Mouse (Mus musculus): ENCODE measurements around the gene Kcnn1.

Kcnn1 gene

DNA sequence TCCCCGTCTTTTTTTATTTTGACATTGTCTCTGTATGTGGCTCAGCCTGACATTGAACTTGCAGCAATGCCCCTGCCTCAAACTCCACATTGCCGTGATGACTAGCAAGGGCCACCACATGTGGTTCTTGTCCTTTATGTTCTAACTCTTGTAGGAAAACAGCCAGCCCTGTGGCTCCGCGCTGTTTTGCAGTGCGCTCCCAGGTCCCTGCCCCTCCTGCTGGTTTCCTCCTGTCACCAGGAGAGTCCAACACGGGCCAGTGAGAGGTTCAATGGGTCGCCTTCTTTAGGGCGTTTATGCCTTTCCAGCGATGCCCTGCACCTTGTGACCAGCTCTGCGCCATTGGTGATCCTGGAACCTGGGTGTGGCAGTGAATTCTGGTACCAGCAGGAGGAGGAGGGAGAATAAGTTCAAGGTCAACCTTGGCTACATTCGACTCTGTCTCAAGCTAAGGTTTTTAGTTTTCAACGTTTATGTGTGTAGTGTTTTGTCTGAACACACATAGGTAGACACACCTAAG is 3.0 kb upstream of the Kcnn1 start:
- DNase-seq (ENCODE audit: low read depth): no peak

DNA sequence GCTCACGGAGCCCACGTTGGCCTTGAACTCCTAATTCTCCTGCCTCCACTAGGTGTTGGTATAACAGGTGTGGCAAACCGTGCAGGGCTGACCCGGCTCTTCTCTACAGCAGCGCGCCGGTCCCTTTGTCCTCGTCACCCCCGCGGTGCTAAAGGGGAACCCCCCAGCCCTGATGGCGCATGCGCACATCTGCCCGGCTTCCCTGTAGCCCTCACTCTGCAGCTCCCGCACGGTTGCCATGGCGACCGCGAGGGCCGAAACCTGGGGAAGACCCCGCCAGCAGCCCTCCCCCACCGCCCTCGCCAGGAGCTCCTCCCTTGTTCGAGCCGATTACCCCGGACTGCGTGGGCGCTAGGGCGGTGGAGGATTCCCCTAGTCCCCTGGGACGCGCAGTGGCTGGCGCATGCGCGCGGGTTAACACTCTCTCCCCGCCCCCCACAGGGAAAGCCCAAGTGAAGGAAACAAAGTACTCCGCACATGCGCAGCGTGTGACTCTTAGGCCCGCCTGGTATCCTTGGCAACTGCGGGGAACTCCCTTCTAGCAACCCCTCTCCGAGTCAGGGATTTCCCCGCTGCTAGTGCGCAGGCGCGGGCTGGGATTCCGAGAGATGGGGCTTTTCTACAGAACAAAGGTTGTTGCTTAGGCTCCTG is 2.4 kb upstream of the Kcnn1 start:
- DNase-seq (ENCODE audit: low read depth): peak; percentile 99

DNA sequence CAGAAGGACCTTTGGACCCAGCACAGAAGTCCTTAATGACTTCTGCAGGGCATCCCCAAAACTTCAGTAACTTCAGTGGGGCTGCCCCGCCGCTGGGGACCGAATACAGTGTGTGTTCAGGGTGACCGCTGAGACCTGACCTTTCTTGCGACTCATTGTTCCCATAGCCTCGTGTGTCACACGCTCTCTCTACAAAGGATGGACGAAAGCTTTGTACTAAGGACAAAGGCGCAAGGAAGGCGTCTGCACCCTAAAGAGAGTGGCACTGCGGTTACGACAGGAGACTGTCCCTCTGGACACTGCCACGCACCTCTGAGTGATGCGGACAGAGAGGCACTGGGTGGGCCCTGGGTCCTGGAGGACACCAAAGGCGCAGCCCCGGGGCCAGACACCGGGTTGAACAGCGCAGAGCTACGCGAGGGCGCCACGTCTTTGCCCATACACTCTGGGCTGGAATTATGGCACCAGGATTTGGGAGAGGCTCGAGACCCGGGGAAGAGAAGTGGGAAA is 1.7 kb upstream of the Kcnn1 start:
- no peak for DNase-seq (ENCODE audit: low read depth)

DNA sequence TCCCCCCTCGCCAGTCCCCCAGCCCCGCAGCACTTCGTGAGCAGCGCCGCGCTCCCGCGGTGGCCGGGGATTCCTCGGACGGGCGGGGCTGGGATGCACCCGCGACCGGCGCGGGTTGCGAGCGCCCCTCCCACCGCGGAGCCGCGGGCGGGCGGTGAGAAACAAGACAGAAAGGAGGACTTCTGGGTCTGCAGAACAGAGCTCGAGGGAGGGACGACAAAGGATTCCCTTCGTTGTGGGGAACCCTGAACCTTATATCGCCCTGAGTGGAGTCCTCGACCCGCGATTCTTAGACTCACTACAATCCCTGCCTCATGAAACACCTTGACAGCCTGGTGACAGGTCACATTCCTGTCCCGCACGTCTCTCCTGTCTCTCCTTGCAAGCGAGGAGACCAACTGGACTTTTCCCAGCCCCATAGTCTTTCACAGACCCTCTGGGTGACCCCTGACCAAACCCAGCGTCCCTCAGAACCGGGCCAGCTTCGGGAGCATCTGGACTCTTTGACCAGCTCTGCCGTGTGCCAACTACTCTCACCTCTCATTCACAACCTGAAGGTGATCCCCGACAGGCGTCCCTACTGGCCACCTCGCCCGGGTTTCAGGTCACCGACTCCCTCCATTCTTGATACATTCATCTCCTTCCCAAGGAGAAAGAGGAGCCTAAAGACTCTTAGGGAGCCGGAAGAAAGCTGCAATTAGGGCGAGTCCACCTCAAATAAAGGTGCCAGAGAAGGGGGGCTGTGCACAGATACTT is 1.1 kb upstream of the Kcnn1 start:
- DNase-seq (ENCODE audit: low read depth): no peak

DNA sequence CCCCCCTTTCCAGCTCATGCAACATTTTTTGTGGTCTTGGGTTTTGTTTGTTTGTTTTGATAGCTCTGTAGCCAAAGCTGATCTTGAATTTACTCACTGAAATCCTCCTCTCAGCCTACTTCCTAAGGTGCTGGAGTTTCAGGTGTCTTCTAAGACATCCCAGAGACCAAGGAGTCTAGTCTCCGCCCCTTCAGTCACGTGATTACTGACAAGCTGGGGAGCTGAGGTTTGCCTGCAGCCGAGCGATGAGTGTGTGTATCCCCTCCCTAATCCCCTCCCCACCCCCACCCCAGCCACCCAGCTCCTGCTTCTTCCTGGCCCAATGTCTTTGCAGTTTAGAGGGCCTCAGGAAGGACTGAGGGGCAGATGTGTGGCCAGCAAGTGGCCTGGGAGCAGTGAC is 5.5 kb downstream of the Kcnn1 start:
- no peak for DNase-seq (ENCODE audit: low read depth)

DNA sequence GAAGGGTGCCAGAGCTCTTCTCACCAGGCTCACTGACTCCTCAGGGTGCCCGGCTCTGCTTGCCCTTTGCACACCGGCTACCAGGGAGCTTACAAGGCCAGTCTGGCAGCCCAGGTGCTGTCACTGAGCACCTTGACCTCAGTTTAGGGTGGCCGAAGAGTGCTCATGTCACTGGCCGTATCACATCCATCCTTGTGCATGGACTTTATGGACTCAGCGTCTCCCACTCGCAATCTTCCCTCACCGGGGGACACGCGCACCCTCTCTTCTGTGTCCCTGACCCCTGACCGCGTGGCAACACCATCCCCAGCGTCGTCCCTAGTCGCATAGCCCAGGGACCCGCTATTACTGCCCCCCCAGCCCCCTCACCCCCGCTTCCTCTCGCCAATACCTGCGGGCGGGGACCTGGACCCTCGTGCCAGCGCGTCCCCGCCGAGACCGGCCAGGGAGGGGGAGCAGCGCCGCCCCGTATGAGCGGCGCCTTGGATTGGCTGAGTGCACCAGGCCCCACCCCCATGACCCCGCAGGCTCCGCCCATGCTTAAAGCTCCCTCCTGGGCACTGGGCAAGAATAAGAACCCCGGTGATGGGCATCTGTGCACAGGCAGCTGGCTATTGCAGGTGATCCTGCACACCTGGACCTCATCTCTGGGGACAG is 6.4 kb downstream of the Kcnn1 start:
- DNase-seq (ENCODE audit: low read depth): no peak

DNA sequence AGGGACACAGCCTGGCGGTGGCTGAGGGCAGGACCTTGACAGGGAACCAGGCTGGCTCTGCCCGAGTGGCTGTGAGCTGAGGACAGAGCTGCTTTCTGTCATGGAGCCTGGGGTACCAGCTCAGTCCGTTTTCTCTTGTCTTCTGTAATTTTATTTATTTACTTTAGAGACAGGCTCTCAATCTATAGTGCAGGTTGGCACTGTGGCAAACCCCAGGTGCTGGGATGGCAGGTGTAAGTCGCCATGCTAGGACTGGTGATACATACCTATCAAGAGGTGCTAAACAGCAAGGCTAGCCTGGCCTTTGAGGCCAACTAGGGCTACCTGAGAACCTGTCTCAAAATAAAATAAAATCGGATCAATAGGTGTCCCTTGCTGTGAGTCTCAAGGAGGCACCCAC is 7.0 kb downstream of the Kcnn1 start:
- DNase-seq (ENCODE audit: low read depth): no peak

DNA sequence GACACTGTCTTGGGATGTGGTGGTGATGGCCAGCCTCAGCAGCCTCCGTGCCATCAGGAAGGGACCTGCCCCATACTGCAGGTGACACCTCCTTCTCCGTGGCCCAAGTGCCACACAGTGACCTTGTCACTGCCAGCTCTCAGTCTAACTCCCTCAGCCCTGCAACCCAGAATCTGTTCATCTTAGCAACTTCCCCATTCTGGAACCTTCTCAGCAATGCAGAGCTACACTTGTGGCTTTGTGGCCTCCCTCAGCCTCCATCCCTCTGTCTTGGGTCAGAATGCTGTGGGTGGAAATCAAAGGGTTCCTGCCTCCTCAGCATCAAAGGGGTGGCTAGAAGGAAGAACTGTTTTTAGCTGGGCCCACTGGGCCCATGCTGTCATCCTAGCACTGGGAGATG is 9.2 kb downstream of the Kcnn1 start:
- no peak for DNase-seq (ENCODE audit: low read depth)

DNA sequence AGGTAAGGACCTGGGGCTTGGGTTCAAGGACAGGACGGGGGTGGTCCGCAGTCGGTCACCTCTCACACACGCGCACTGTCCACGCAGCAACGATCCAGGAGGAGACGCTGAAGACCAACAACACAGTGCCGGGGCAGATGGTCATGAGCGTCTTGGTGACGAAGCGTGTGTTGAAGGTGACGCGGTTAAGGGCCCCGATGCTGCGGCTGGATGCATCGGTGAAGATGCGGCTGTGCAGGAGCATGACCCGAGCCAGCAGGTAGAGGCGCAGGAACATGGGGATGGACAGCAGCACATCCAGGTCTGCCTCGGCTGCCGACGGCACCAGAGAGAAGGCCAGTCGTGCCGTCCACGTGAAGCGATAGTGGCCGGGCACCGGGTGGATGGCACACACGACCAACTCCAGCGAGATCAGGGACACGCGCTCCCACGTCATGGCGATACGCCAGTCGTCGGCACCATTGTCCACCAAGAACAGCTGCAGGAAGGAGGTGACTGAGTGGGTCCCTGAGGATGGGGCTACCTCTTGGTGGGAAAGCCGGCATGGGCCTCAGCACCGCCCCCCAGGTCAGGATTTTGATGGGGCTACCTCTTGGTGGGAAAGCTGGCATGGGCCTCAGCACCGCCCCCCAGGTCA is 10.3 kb downstream of the Kcnn1 start:
- no peak for DNase-seq (ENCODE audit: low read depth)

DNA sequence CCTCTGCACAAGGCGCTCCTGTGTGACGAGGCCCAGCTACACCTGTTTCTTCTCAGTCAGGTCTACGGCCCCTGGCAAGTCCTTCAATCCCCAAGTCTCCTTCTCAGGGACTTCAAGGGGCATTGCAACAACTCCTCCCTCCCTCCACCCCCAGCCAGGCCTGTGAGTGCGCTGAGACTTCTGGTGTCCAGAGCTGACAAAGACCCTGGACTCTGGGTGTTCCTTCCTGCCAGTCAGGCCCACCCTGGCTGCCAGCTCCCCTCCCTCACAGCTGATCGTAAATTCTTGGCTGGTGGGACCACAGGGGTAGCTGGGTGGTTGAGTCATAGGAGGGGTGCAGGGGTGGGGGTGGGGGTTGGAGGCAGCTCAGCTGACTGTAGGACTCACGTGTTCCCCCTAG is 11.2 kb downstream of the Kcnn1 start:
- no peak for DNase-seq (ENCODE audit: low read depth)

DNA sequence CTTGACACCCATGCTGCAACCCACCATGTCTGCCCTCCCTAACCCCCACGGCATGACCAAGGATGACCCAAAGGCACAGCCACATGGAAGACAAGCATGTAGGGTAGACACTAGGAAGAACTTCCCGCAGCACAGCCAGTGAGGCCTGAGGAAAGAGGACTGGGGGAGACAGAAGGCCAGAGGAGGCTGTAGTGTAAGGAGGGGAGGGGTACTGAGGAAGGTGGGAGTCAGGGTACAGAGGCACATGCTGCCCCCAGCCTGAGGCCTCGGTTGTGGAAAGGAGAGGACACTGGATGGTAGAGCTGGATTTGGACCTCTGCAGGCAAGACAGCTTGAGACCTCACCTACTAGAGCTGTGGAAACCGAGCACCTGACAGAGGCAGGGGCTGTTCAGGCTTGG is 12.1 kb downstream of the Kcnn1 start:
- no peak for DNase-seq (ENCODE audit: low read depth)

DNA sequence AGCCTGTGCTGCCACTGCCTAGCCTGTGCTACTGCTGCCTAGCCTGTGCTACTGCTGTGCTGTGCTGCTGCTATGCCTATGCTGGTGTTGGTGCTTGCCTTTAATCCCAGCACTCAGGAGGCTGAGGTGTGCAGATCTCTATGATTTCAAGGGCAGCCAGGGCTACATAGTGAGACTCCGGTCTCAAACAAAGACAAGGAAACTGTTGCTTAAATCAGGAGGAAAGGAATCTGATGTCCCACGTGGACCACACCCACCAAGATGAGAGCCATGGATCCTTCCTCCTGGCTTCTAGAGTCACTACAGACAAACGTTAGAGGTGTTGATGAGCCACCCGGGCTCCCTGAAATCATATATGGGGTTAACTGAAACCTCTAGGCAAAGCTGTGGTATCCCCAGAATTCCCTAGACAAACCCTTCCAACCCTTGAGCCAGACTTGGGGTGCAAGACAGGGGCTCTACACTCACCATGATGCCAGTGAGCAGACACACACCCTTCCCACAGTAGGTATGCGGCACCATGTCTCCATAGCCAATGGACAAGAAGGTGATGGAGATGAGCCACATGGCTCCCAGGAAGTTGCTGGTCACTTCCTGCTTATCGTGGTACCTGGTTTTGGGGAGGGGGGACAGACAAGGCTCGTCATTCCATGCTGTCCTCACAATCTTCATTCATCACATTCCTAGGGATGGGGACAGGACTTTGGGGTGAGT is 12.8 kb downstream of the Kcnn1 start:
- no peak for DNase-seq (ENCODE audit: low read depth)

DNA sequence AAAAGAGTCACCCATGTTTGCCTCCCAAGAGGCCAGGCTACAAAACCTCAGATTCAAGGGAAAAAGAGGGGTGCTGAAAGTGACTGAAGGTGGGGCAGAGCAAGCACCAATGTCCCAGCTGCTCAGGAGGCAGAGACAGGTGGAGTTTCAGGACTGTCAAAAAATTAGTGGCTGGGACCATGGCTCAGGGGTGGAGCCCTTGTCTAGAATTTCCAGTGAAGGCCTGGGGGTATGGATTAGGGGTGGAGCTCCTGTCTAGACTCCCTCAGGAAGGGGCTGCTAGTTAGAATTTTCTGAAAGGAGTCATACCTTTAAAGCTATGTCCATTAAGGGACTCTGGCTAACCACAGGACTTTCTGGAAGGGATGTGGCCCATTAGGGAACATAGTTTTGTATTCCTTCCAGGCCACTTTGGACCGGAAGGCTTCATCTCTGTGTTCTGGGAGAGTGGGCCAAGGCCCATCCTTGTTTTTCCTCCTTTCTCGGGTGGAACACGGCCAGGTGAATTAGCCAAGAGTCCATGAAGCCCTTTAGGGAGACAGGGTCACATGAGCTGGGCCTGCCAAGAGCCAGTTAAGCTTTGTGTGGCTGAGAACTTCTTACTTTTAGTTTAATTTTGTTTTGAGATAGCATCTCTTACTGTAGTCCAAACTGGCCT is 13.6 kb downstream of the Kcnn1 start:
- DNase-seq (ENCODE audit: low read depth): no peak

DNA sequence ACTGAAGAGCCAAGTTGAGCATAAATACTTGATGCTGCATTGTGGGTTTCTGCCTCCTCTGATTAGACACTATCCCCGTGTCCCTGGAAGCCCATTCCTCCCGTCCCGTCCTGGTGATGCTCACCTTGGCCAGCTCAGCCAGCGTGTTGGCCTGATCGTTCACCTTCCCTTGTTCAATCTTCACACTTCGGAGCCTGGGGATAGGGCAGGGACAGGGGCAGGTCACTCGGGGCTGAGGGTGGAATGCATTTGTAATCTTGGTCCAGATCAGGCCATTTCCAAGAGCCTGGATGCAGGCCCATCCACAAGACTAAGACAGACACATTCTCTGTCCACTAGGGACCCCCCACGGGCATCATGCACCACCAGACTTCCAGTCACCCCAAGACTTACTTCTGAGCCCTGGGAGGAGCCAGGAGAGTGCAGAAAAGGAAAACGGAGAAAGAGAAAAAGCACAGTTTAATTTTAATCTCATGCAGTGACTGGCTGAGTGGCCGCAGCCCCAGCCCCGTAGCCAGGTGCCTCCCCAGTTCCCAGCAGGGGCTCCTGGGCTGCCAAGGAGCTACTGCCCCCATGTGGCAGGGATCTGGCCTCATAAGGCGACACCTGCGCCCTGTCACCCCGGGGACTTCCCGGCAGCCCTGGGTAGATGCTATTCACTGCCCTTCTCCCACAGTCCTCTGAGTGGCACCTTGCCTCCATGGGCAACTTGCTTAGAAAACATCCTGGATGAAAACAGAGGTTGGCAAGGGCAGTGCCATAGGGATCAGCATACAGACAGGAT is 16.5 kb downstream of the Kcnn1 start:
- DNase-seq (ENCODE audit: low read depth): no peak

DNA sequence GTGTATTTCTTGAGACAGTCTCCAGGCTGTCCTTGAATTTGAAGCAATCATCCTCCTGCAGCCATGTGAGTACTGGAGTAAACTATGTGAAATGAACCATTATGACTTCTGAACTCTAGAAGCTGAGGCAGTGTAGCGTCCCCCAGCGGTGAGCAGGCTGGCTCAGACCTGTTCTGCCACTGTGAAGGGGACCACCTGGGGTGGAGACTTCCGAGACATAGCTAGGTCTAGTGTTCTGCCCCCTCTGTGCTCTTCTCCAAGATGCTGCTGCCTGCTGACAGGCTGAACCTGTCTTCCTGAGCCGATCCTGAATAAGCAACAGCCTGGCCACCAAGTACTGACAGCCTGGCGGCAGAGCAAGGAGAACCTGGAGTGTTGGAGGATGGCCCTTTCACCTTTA is 17.9 kb downstream of the Kcnn1 start:
- no peak for DNase-seq (ENCODE audit: low read depth)

DNA sequence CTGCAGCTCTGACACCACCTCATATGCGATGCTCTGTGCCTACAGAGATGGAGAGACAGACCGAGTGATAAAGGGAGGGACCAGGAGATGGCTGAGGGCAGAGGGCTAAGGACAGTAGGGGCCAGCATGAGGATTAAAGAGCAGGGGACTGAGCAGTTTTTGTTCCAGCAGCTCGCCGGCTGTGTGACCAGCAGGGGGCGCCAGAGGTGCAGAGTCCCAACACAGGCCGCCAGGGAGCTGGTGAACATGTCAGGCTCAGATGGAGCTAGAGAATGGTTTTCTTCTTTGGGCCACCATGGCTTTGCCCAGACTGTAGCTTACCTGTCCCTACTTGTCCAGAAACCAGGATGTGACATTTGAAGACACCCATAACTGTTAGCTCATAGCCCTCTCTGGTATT is 18.5 kb downstream of the Kcnn1 start:
- peak; percentile 75 for DNase-seq (ENCODE audit: low read depth)

DNA sequence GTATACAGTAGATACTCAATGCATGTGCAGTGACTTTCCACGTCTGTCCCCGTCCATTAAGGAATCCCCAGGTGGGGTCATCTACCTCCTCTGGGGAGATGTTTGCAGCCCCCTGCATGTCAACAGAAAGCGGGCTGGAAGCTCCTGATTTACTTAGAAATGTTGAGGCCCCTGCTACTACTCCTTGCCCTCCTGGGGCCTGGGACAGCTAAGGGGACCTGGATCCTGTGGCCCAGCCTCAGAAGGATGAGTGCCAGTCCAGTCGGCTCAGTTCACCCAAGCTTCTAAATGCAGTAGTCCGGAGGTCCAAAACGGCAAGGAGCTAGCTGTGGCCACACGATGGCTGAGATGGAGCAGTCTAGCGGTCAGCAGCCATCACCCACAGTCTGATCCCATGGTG is 19.1 kb downstream of the Kcnn1 start:
- DNase-seq (ENCODE audit: low read depth): no peak

DNA sequence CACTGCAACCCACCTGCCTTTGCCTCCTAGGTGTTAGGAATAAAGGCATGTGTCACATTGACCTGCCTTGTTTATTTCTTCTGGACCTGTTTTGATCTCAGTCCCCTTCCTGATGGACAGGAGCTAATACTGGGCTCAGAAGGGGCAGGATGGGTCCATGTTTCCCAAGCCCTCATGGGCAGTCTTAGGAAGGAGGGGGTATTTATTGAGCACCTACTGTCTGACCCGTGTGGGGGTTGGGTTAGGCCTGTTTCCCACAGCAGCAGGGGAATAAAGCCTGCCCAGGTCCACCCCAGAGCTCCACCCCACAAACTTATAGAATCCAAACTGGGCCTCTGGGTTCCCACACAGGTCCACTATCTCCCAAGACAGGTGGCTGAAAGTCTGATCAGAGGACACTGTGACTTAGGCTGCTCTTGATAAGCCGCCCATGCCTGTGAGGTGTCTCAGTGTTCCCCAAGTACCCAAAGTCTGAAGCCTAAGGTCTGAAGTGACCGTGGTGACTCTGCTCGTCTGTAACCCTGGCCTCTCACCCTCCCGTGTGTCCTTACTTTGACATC is 19.8 kb downstream of the Kcnn1 start:
- no peak for DNase-seq (ENCODE audit: low read depth)

DNA sequence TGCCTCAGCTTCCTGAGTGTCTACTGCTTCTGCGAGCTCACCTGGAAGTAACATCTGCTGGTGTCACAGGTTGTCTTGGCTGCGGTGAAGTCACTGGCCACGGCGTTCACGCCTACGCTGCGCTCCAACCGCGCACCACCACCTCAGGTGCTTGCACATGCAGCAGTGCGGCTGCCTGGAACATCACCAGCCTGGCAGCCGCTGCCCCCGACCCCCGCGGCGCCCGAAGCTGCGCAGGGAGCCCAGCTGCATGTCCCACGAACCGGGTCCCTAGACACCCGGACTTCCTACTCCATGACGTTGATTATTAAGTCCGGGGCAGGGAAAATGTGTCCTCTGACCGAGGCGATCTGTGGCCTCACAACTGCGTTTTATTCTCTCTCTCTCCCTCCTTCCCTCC is 20.6 kb downstream of the Kcnn1 start:
- no peak for DNase-seq (ENCODE audit: low read depth)
